Mouse (Mus musculus) kidney, postnatal 25 days (tissue): ENCODE measurements at regions not wholly inside any gene's neighbourhood (a gene's known extent, or its start where the extent isn't known, plus 50 kb on each side); places are given as distances from the start of the nearest gene placed in this dataset.
"Not testable (repeated sequence)": the region's sequence is repeated elsewhere in the genome, so short reads cannot be mapped to it uniquely, and the experiment has no call there.

ENCODE experiments used
- DNase-seq, 2 experiments: peaks; one replicate each; pipeline ENCODE4 v3.0.0; 2021; ENCODE audit warnings: mixed read lengths in 2 of 2

DNA sequence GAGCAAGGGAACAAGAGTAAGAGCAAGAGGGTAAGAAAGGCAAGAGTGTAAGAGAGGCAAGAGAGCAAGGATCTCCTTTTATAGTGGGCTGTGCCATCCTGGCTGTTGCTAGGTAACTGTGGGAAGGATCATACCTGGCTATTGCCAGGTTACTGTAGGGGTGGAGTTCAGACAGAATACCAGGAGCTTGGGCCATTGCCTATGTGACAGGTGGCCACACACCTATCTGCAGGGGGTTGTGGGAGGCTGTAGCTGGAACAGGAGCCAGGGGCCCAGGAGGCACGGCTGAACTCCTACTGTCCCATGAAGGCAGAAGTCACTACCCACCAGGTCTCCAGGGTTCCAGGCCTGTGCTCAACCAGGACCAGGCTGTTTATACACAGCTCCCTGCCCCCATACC is 1149.0 kb downstream of the 9330182O14Rik start:
- DNase-seq, result no peak

DNA sequence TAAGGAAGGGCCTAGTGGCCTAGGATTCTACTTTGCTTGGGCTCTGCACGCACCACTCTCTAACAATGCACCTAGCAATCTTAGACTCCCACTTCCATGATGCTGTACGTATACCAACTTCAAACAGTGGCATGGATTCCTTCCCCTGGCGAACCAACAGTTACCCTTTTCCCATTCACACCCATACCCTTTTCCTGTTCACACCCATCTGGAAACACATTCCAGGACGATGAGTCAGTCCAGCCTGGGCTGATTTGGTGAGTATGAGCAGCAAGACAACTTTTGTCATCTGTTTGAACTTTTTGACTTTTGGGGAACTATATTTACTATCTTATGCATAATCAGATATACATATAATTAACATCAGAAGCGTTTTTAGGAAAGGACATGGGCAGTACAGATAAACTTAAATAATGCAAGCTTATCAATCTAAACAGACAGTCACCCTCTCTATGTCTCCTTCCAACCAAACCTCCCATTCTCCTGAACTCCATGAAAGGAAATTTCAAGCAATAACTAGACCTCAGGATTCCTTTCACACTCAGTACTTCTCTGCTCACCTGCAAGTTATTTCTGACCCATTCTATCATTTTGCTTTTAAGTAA is 1152.7 kb downstream of the 9330182O14Rik start:
- no peak for DNase-seq

DNA sequence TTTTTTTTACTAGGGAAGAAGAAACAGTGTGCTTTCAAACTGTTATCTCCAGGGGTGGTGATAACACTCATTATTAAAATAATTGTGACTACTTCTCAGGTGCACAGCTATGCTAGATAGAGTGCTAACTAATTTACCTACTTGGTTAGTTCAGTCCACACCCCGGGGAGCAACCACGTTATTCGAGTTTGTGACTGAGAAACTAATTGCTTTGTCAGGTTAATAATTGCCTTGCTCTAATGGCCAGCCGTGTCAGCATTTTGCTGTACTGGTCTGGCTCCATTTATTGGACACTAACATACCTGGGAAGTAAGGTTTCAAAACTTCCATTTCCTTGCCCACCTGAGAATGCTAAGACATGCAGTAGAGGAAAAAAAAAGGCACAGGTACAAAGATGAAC is 1163.3 kb downstream of the 9330182O14Rik start:
- DNase-seq, result peak; percentile 46 to 54

DNA sequence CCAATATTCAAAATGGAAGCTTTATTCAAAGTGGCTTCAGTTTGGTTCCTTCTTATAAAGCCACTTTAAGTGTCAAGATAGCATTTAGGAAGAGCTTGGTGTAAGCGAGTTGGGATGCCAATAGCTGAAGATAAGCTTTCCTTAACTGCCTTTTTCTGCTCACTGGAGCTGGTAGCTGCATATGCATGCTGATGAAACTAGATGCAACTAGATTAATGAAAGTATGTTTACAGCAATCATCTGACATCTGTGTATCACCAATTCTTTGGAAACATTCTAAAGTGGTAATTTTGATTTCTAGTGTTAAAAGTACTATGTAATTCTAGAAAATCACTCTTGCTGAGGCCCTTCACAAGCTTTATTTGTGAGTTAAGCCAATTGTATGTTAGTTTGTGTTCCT is 1172.5 kb downstream of the 9330182O14Rik start:
- no peak for DNase-seq

DNA sequence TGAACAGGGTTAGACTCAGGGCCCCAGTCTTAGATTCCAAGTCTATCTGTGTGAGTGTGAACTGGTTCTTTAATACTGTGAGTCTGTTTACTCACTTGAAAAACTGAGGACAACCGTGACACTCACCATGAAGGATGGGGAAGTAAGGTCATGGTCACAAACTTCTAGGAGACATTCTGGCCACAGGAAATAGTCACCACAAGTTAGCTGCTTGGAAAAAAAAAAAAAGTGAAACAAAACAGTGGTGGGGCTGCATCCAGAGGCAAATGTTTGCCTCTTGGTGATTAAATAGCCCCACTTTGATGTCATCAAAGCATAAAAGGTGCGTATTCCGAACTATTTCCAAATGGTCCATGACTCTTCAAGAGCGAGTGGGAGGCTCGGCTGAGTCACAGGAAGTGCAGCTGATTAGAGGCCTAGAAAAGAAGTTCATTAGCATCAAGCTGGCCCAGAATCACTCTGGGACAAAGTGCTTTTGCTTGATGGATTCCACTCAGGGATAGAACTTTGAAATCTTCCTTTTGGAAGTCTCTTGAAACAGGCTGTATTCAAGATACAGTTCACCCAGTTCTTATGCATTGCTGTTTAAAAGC is 1177.7 kb downstream of the 9330182O14Rik start:
- DNase-seq, result no peak

DNA sequence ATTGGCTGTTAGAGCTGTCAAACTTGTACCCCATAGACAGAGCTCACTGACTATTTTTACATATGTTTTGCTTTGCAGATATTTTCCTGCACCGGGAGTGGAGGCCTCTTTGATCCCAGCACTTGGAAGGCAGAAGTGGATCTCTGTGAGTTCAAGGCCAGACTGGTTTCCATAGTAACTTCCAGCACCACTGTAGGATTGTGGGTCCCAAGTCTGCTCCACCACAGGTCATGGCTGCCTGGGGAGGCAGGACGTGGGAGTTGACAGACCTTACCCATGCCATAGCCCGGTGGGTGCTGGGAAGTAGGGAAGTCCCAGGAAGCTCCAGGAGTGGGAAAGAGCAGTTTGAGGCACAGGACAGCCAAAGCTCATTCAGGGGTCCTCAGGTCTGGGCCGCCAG is 1180.8 kb downstream of the 9330182O14Rik start:
- DNase-seq, result no peak

DNA sequence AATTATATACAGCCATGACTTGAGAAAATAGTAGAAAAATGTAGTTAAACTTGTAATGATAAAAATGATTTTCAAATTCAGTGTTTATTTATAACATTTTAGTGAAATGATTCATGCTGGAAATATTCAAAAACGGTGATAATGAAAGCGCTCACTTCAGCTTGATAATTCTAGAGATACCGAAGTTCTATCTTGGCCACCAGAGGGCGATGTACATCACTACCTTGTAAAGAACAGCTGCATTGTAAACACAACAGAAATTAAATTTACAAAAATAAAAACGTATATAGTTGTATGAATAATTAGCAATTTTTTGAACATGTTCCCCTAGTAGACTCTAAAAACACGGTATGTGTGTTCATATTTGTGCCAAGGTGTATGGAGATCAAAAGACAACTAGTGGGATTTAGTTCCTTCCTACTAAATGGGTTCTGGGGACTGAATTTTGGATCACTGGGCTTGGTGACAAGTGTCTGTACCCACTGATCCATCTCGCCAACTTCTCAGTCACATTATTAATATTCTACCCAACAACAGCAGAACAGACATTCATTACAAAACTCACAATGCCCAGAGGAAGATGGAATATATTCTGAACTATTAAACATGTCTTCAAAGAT is 1191.6 kb downstream of the 9330182O14Rik start:
- peak in 1 of 2 experiments; percentile 84 for DNase-seq

DNA sequence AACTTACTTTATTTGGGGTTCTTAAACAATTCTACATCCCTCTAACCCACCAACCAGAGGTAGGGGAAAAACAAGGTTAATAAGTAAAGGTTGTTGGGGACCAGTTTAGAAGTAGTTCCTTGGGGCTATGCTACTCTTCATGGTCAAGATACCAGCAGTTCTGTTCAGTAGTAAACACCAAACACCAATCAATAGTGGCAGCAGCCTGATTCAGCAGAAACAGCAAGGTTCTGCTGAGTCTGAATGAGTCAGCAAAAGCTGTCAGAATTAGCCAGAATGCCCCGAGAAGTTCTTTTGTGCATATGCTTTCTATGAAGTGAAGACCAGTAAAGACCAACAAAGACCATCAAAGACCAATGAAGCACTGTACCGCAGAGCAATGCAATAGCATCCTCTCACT is 1195.1 kb downstream of the 9330182O14Rik start:
- no peak for DNase-seq

DNA sequence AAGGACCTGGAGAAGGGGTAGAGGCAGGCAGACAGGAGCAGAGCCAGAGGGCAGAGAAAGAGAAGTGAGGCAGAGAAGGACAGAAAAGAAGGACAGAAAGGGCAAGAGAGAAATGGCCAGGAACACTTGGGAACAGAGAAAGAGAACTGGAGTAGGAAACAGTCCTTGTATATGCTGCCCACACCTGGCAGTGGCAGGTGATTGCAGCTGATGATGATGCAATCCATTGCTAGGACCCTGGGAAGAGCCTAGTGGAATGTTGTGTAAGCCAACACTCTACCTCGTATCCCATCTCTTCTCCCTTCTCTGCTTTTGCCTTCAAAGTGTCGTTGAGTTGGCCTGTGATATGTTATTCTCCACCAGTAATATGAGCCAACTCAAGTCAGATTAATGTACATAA is 1195.9 kb downstream of the 9330182O14Rik start:
- DNase-seq, result no peak

DNA sequence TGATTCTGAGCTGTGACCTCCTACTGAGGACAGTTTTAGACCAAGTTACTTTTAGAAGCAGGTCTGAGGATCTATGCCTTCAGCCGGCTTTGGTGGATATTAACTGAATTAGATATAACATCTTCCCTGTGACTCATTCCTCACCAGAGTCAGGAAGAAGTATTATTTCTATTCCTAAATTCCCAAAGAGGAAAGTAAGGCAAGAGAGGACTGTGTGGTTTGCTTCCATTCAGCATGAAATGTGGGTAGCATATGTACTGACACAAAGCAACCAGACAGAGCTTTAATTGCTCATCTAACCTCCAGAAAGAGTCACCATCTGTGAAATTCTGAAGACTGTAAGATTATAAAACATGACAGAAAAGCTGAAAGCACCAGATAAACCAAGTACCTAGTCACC is 1198.3 kb downstream of the 9330182O14Rik start:
- DNase-seq, result no peak

DNA sequence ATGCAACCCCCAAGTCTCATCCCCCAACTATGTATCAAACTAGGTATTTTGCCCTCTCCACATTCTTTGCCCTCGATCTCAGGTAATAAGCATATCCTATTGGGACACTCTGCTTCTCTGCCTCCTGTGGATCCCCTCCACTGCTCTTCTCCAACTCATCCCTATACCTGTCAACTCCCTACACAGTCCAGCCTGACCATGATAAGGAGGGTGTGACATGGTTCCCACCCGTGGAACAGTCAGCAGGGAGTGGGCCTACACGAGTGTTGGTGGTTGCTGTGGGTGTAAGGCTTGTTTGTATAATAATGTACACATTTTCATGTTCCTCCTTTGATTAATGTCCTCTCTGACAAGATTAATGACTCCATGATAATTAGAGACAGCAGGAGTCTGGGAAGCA is 1199.0 kb downstream of the 9330182O14Rik start:
- DNase-seq, result no peak

DNA sequence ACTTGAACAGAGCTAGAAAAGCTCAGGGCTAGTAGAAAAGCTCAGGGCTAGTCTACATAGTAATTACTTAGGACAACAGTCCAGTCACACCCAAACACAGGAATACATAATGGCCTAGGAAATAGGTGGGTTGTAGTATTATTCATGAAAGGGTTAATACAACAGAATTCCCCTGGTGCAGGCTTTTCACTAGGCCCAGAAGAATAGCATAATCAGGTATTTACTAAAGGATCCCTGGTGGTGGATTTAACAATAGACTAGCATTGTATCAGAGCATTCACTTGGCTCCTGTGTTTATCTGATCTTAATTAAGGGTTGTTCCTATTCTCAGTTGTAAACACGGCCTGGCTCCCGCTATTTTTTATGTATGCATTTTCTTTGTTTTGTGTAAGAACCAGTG is 1206.5 kb downstream of the 9330182O14Rik start:
- not testable (repeated sequence) for DNase-seq

DNA sequence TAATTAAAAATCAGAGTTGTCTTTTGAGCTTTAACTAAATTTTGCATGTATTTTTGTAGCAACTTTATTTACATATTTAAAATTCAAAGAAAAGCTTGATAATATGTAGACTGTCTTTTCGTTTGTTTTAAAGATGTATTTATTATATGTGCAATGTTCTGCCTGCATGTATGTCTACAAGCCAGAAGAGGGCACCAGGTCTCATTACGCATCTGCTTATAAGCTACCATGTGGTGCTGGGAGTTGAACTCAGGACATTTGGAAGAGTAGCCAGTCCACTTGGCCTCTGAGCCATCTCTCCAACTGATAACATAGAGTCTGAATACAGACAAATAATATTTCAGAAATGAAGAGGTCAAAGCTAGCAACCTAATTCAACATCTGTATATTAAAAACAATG is 1211.4 kb downstream of the 9330182O14Rik start:
- DNase-seq, result no peak

DNA sequence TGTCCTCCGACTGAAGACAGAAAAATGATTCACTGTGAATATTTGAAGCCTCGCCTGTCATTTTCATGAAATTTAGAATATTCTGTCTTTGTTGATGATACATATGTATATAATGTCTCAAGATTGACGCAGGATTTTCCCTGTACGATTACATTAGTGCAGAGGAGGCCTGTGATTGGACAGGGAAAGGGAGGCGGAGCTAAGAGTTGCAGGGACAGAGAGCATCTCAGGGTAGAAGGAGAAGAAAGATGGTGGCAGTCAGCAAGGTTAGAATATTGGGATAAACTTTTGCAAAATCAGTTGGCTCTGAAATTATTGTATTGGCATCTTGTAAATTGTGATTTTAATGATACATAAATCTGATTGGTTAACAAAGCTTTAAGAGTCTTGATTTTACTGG is 1213.1 kb downstream of the 9330182O14Rik start:
- no peak for DNase-seq

DNA sequence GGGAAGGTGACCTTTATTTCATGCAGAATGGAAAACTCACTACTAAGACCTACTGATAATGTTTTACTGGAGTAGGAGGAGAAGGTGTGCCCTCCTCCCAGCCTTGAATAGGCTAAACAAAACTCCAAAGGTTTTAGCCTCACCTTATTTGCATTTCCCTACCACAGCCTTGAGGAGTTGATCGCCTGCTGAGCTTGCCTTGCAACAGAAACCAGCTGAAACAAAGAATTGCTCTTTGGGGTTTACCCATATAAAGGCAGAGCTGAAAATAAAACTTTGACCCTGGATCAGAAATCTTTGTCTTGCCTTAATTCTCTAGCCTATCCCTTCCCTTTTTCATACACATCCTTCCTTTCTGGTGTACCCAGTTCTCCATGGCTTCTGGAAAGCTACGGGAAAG is 1218.0 kb downstream of the 9330182O14Rik start:
- no peak for DNase-seq

DNA sequence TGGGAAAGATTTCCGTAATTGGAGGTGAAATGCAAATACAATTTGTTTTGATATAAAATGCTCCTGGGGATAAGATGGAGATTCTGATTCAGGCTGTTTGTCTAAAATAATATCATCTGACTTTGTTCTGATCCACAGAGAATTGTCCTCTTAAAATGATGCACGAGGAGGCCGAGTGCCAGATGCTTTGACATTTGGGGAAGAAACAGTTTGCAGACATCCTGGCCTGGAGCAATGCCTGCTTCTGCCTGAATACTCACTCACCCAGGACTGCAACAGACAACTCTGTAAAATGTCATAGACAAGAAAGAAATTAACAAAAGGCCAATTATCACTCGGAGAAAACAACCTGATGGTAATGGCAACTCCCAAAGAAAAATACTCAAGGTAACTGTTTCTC is 1225.1 kb downstream of the 9330182O14Rik start:
- DNase-seq, result no peak

DNA sequence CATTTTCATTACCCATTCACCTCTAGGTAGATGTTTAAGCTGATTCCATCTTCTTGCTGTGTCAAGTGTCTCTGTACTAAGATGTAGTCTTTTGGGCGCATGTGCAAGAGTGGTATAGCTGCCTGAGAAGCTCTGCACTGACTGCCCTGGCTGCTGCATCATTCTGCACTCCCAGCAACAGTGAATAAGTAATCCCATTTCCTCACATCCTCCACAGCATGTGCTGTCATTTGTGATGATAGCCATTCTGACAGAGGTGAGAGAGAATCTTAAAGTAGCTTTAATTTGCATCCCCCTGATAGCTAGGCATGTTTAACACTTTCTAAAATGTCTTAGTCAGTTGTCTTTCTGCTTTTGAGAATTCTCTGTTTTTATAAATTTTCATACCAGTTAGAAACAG is 1240.5 kb downstream of the 9330182O14Rik start:
- DNase-seq, result no peak

DNA sequence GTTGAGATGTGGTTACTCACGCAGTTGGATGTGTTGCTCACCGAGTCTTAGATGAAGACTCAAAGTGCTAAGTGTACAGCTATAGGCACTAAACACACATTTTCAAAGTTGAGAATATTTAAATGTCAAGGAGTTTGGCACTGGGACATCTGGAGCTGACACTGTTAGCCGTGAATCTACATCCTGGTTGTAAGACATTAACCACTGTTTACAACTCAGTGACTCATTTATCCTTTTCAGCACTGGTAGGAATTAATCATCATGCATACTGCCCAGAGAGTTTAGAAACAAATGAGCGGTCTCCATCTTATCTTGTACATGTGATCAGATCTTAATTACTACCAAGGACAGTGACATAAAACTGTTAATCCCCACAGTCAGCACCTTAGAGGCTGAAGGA is 1241.7 kb downstream of the 9330182O14Rik start:
- DNase-seq, result no peak

DNA sequence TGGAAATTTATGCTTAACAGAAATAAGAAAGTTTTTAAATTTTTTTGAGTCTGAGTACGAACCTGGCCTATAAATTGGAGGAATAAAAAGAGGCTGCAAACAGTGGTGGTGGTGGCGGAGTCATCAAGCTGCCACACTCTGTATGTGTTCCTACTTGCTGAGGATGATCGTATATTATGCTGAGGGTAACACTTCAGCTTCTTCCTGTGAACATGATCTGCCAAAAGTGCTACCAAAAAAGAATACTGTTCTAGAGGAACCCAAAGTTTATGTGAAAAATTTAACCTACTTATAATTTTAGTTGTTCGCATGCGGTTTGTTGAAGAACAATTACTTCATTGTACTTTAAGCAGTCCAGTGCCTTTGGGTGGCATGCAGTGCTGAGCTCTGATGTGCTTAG is 1245.5 kb downstream of the 9330182O14Rik start:
- DNase-seq, result no peak

DNA sequence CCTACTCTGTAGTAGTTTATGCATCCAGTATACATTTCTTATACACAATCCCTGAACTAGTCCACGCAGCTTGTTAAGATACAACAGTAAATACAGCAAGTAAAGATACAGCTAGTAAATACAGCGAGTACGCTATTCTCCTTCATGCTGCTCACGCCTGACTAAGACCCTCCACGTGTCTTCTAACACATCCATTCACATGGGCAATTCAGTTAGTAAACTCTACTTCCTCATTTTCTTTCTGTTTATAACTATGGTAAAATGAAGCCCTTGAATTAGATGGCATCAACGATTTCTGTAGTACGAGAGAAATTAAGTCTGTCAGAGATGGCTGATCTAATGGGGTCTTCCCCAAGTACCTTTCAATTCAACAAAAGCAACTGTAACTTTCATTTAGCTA is 1246.3 kb downstream of the 9330182O14Rik start:
- no peak for DNase-seq

DNA sequence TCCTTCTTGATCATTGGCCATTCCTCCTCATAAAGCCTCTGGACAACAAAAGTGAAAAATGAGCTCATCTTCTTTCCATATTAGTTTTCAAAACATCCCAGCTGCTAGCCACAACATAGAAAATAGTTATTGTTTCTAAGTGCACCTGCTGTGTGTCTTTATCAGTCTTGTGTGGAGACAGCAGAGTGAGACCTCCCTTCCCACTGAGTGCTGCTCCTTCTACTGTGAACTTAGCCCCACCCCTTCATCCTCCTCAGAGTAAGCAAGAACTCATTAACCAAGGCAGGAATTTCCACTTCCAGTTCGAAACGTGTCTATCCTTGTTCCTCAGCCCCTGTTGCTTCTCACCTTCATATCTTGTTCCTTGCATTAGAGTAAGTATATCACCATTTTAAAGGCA is 1256.5 kb downstream of the 9330182O14Rik start:
- no peak for DNase-seq
